Mouse (Mus musculus): Measurements from ENCODE around the gene Itpr3.

GRCm38 (mm10) chr17:27119540-27119895, 62.4 kb downstream of the Itpr3 start:
- TF ChIP-seq CTCF (IDR thresholded peaks at IDR 0.05; ENCODE audit: control insufficient read depth, insufficient read depth, low read length): no peak
- no peak for TF ChIP-seq POLR2A (IDR thresholded peaks at IDR 0.05; ENCODE audit: borderline replicate concordance, control insufficient read depth, low read depth, low read length)

Data from bone marrow, adult 2 months (tissue).